Mouse (Mus musculus) gastrocnemius, postnatal 25 days (tissue): ENCODE data around the gene Ifit1bl1. TPM values are rescaled to one million over a fixed set of nuclear protein-coding genes. Genes with fewer than 3 reads are reported as not detected.

Experiments
- total RNA-seq, 2 experiments: library from RNA; stranded (reverse); gene quantifications; 1 replicate in 1 of 2; 2 replicates in 1 of 2; pipeline ENCODE4 v1.2.3; 2021

Ifit1bl1 gene
- total RNA-seq, 2 experiments from 2014 or later, result not detected

Other genes with a start within 250 kb of the Ifit1bl1 start
- gene Ch25h, start 126.8 kb downstream of the Ifit1bl1 start, total RNA-seq, result not detected
- 1 to 10 TPM; 6.5 to 9.7 TPM for gene Lipa, start 74.5 kb downstream of the Ifit1bl1 start, total RNA-seq
- 1 to 10 TPM in 1 of 2 experiments, under 1 TPM in 1; 0.92 to 1.7 TPM for gene Ifit2, start 51.3 kb downstream of the Ifit1bl1 start, total RNA-seq
- under 1 TPM; 0.88 to 0.95 TPM for gene Ifit3, start 18.4 kb downstream of the Ifit1bl1 start, total RNA-seq
- under 1 TPM; 0.23 to 0.70 TPM for gene Ifit3b, start 6.0 kb upstream of the Ifit1bl1 start, total RNA-seq
- gene Ifit1bl2, start 38.8 kb upstream of the Ifit1bl1 start, total RNA-seq, result not detected
- gene Ifit1, start 38.9 kb upstream of the Ifit1bl1 start, total RNA-seq, result under 1 TPM; 0.43 to 0.54 TPM
- gene Slc16a12, start 145.3 kb upstream of the Ifit1bl1 start, total RNA-seq, result 1 to 10 TPM in 1 of 2 experiments, under 1 TPM in 1; 0.54 to 1.2 TPM